Mouse (Mus musculus) liver, postnatal 0 days (tissue): Measurements from ENCODE around the gene B4galnt2. TPM values are rescaled to one million over a fixed set of nuclear protein-coding genes. Genes with fewer than 3 reads are reported as not detected.

Experiments
- ATAC-seq: fragments of 200-750 bp; cut with Nextera tagmentation; 2 replicates; pipeline ENCODE4 v1.8.0; 2017; ENCODE audit warnings: mild to moderate bottlenecking, moderate library complexity
- DNase-seq: peaks from one replicate; pipeline ENCODE4 v3.0.0-alpha.2; 2016
- H3K27ac ChIP-seq: fragments of 300-500 bp; sonication (generic); 2 replicates; pipeline ENCODE4 v1.5.1; 2014; ENCODE audit warnings: antibody characterized with exemption, moderate library complexity, mild to moderate bottlenecking, low read depth
- H3K27me3 ChIP-seq: fragments of 300-500 bp; sonication (generic); 2 replicates; pipeline ENCODE4 v1.6.1; 2014; ENCODE audit warnings: low read length, control low read depth, mixed read lengths; ENCODE audit not compliant: insufficient read depth
- H3K36me3 ChIP-seq: fragments of 300-500 bp; sonication (generic); replicated peaks from 2 replicates; pipeline ENCODE4 v1.6.1; 2014; ENCODE audit warnings: mild to moderate bottlenecking, control low read depth, low read length, moderate library complexity, mixed read lengths; ENCODE audit not compliant: insufficient read depth
- H3K4me1 ChIP-seq: fragments of 300-500 bp; sonication (generic); 2 replicates; pipeline ENCODE4 v1.6.1; 2014; ENCODE audit warnings: antibody characterized with exemption, mild to moderate bottlenecking, control low read depth; ENCODE audit not compliant: insufficient read depth
- H3K4me2 ChIP-seq: fragments of 300-500 bp; sonication (generic); 2 replicates; pipeline ENCODE4 v1.6.1; 2014; ENCODE audit warnings: low read depth, mild to moderate bottlenecking, low read length, moderate library complexity, mixed read lengths
- H3K4me3 ChIP-seq: fragments of 300-500 bp; sonication (generic); 2 replicates; pipeline ENCODE4 v1.5.1; 2014; ENCODE audit warnings: low read depth, low read length
- H3K9ac ChIP-seq: fragments of 300-500 bp; sonication (generic); replicated peaks from 2 replicates; pipeline ENCODE4 v1.6.1; 2014; ENCODE audit warnings: mild to moderate bottlenecking, moderate library complexity
- H3K9me3 ChIP-seq: fragments of 300-500 bp; sonication (generic); 2 replicates; pipeline ENCODE4 v1.6.1; 2016; ENCODE audit warnings: mild to moderate bottlenecking, control low read depth, low read length, mixed read lengths
- CTCF ChIP-seq: sonication (generic); IDR thresholded peaks from 2 replicates; pipeline ENCODE4 v1.5.1; 2016; ENCODE audit warnings: antibody characterized with exemption, low read depth
- EP300 ChIP-seq: IDR thresholded peaks from 2 replicates; pipeline ENCODE4 v1.6.1; 2016; ENCODE audit warnings: antibody characterized with exemption, low read depth, mild to moderate bottlenecking
- WGBS: fragments of 180-500 bp; shearing (Covaris S2); extraction: QIAGEN DNeasy Blood & Tissue Kit; methylation state at CpG from one replicate; pipeline ENCODE4 v1.1.7; 2014; ENCODE audit not compliant: insufficient replicate concordance; 5-methylcytosine and 5-hydroxymethylcytosine counted together
- polyA plus RNA-seq: library from polyadenylated mRNA; unstranded; fragments of >200 nt; fragmentation: Nextera tagmentation; extraction: Ambion mirVana; gene quantifications from 2 replicates; pipeline ENCODE4 v1.2.1, GENCODE M21; 2015

B4galnt2 gene
- polyA plus RNA-seq, 1 experiment from 2014 or later: 0.18 TPM

DNA sequence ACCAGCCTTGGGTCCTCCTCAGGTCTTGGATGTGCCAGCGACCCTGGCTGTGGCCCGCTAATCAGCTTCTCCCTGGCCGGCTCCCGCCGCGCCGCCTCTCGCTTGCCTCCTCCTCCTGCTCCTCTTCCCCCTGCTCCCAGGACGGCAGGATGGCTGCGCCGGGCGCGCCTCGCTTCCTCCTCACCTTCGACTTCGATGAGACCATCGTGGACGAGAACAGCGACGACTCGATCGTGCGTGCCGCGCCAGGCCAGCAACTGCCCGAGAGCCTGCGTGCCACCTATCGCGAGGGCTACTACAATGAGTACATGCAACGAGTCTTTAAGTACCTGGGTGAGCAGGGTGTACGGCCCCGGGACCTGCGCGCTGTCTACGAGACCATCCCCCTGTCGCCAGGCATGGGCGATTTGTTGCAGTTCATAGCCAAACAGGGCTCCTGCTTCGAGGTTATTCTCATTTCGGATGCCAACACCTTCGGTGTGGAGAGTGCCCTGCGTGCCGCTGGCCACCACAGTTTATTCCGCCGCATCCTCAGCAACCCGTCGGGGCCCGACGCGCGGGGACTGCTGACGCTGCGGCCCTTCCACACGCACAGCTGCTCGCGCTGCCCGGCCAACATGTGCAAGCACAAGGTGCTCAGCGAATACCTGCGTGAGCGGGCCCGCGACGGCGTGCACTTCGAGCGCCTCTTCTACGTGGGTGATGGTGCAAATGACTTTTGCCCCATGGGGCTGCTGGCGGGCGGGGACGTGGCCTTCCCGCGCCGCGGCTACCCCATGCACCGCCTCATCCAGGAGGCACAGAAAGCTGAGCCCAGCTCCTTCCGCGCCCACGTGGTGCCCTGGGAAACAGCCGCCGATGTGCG lies 84.0 kb downstream of the B4galnt2 start:
- Histone ChIP-seq H3K4me3 (peak overlapping the region; percentile 44), H3K9me3 (no peaks in the 10 kb centered on the region), H3K27ac (no peak overlapping the region), H3K9ac (peak overlapping the region; percentile 4), H3K27me3 (peaks cover 47% of the 10 kb centered on the region), H3K4me2 (peak overlapping the region; percentile 63), H3K36me3 (peaks cover 5% of the 10 kb centered on the region; the same call in 1 of the 2 replicates), H3K4me1 (peaks cover 47% of the 10 kb centered on the region)
- no peak for ATAC-seq
- TF ChIP-seq CTCF: no peak
- TF ChIP-seq EP300: no peak
- WGBS: 8% methylated on average over 80 of the region's 80 CpGs
- peak; percentile 32 for DNase-seq

DNA sequence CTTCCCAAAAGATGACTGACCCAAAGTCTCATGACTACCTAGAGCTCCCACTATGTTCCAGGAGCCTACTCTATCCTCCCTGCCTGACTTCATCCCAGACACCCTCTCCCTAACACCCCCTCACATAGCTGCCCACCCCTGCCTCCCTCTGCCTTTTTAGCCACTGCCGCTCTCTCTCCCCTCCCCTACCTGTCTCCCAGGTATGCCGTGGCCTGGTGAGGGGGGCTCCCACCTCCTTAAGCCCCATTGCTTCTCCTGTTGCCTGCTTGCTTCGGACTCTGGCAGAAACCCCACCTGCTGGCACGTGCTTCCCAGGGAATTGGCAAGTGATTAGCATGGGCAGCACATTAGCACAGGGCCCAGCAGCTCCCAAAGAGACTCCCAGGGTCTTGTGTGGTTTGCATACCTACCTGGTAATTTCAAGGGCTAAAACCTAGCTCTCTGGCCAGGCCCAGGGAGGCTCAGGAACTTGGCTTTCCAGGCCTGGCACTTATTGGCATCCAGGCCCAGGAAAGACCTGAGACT lies 85.1 kb downstream of the B4galnt2 start:
- Histone ChIP-seq H3K27ac (no peak overlapping the region), H3K4me2 (no peak overlapping the region), H3K27me3 (peaks cover 54% of the 10 kb centered on the region), H3K9ac (no peak overlapping the region), H3K9me3 (no peaks in the 10 kb centered on the region), H3K36me3 (peaks cover 5% of the 10 kb centered on the region; the same call in 1 of the 2 replicates), H3K4me1 (peaks cover 42% of the 10 kb centered on the region), H3K4me3 (no peak overlapping the region)
- no peak for TF ChIP-seq EP300
- TF ChIP-seq CTCF: no peak
- WGBS: 59% methylated on average over 4 of the region's 4 CpGs
- ATAC-seq: no peak
- no peak for DNase-seq

DNA sequence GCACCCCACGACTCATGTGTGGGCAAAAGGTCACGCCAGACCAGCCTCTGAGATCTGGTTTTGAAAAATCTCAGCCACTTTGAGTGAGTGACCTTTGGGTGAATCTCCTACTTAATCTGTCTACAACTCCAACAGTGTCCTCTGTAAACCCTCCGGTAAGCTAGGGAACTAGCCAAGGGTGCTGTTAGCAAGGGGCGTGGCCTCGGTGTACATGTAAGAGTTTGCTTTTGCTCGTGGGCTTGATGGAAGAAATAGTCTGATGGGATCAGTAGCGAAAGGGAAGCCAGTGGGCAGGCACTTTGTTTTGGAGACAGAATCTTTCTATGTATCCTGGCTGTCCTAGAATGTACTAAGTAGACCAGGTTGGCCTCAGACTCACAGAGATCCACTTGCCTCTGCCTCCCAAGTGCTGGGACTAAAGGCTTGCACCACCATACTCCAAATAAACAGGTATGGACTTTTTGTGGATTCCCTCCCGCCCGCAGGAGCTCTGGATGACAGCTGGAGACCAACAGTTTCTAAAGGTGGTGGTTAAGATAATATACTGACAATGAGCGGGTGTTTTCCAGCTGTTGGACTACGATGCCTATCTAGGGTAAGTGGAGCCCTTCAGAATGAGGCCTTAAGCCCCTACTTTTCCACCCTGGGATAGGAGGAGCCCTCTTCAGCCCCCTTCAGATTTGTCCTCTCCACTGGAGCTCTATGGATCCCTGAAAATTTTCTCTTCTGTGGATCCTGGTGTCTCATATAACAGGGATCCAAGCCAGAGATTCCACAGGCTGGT lies 86.3 kb downstream of the B4galnt2 start:
- WGBS: 49% methylated on average over 11 of the region's 11 CpGs
- Histone ChIP-seq H3K27me3 (peaks cover 51% of the 10 kb centered on the region), H3K36me3 (peaks cover 5% of the 10 kb centered on the region; the same call in 1 of the 2 replicates), H3K4me3 (no peak overlapping the region), H3K4me1 (peaks cover 38% of the 10 kb centered on the region), H3K9ac (no peak overlapping the region), H3K27ac (no peak overlapping the region), H3K9me3 (no peaks in the 10 kb centered on the region), H3K4me2 (no peak overlapping the region)
- TF ChIP-seq CTCF (no peak), EP300 (no peak)
- no peak for DNase-seq
- no peak for ATAC-seq

DNA sequence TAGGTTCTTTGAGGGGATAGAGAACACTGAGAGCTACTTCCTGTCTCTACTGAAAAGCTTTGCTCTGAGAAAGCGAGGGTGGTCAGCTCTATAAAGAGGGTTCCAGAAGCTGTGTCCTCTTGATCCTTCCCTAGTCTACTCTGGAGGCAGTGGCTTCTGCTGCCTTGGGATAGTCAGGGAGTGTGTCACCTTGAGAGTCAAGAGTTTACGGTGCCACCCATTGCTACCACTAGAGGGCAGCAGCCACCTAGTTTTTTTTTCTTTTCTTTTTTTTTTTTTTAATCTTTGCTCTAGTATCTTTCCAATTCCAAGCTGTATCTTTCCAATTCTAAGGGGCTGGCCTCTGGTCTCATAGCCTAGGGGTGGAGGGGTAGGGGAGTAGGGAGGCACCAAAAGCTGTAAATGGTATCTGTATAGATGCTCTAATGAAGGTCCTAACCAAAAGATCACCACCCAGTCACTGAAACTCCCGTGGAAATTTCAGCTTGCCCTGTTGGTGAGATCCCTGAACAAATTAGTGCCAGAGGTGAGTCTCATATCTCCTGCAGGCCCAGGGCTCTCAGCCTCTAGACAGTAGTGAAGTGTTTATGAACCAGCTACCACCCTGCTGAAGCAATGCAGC lies 87.1 kb downstream of the B4galnt2 start:
- no peaks in the 10 kb centered on the region for H3K9me3 ChIP-seq
- ATAC-seq (no peak), DNase-seq (peak; percentile 78)
- no peak overlapping the region for H3K27ac ChIP-seq
- TF ChIP-seq CTCF (peak; percentile 85), EP300 (no peak)
- WGBS: 12% methylated on average over 3 of the region's 3 CpGs
- peaks cover 5% of the 10 kb centered on the region; the same call in 1 of the 2 replicates for H3K36me3 ChIP-seq
- no peak overlapping the region for H3K9ac ChIP-seq
- H3K4me3 ChIP-seq: 0 out of 2 replicates have a peak overlapping the region, but pooled peaks have one; percentile 1
- peaks cover 43% of the 10 kb centered on the region for H3K27me3 ChIP-seq
- peak overlapping the region; percentile 48 for H3K4me2 ChIP-seq
- H3K4me1 ChIP-seq: peaks cover 44% of the 10 kb centered on the region

DNA sequence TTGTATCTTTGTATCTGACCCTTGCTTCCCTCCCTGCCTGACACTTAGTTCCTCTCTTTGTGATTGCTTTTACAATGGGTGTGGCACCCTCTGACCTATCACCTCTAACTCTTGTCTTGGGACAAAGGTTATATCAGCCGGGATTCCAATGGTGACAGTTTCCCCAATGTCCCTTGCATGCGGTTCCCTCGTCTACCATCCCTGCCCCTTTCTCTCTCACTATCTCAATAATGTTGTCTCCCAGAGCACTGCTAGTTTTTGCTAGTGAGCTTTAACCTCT lies 87.6 kb downstream of the B4galnt2 start:
- Histone ChIP-seq H3K4me2 (peak overlapping the region; percentile 48), H3K27me3 (peaks cover 38% of the 10 kb centered on the region), H3K4me1 (peaks cover 42% of the 10 kb centered on the region), H3K9me3 (no peaks in the 10 kb centered on the region), H3K27ac (no peak overlapping the region), H3K4me3 (0 out of 2 replicates have a peak overlapping the region, but pooled peaks have one; percentile 1), H3K9ac (no peak overlapping the region), H3K36me3 (peaks cover 2% of the 10 kb centered on the region; the same call in 1 of the 2 replicates)
- ATAC-seq (no peak), DNase-seq (no peak)
- 6% methylated on average over 3 of the region's 3 CpGs for WGBS
- TF ChIP-seq EP300 (no peak), CTCF (no peak)
